Mouse (Mus musculus) megakaryocyte, embryonic 14.5 days (primary cell): ENCODE measurements around the gene Acvr1.

Source experiments
- FLI1 ChIP-seq: IDR thresholded peaks from 2 replicates; pipeline ENCODE4 v1.6.1; 2012; ENCODE audit warnings: low read length, inconsistent platforms, mixed read lengths
- GATA1 ChIP-seq: IDR thresholded peaks from 3 replicates; pipeline ENCODE4 v1.6.1; 2012; ENCODE audit warnings: mixed read lengths, low read length, inconsistent platforms, borderline replicate concordance

DNA sequence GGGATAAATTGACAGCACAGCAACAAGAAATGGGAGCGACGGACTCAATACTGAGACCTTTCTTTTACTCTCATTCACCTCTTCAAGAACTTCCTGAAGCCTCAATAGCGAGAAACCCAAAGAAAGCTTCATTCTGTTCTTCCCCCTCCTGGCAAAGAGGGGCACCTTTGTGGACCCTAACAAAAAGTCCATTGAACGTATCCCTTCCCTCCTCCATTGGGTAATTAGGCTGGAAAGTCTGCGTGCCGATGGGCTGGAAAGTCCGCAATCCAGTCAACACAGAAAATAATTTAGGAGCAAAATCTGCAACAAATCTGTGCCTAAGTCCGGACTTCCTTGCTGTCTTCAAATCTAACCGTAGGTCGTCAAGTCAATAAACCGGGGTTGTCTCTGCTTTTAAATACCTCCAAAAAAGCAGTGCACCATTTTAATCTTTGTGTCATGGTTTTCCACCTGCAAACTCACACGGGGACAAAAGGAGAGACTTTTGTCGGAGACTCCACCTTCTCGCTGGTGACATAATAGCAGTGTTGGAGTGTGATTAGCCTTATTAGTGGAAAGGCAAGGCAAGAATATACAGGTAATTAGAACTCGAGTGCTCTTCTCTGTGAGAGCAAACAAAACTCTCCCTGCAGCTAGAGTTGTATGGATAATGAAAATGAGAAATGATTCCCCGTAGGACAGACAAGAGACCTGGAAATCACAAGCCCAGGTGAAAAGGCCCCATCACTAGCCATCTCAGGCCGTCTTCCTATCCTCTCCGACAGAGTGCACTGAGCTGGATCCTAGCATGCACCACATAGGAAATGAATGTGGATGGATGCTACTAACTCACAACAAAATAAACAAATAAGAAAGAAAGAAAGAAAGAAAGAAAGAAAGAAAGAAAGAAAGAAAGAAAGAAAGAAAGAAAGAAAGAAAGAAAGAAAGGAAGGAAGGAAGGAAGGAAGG lies 73.0 kb downstream of the Acvr1 start:
- TF ChIP-seq GATA1 (no peak), FLI1 (no peak)
